Mouse (Mus musculus) kidney, postnatal 25 days (tissue): Measurements from ENCODE around the gene Gm49353.
A peak's percentile ranks its signal among the peaks of the same experiment; 100 is the strongest.

ENCODE experiments used
- DNase-seq, 2 experiments: peaks; one replicate each; pipeline ENCODE4 v3.0.0; 2021; ENCODE audit warnings: mixed read lengths in 2 of 2

Gene Gm49353

GRCm38 (mm10) chr10:29198642-29199041, at the start of gene Gm49353:
Gene Gm49353 (plus strand): TSS chr10:29198954.
- no peak for DNase-seq

DNA sequence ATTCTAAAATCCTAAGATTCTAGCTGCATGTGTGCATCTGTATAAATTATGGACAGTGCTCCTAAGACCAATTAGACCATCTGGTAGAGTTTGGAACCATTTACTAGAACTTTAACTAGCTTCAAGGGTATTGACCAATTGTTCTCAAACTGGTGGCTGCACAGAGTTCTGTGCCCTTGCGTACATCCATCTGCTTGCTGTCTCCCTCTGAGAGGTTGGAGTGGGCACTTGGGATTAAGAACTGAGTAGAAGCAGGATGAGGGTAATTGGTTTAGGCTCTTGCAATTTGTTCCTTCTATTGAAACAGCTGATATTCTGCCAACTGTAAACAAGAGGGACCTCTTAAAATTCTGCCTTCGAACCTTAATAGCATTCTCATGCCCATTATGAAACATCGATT, 43.5 kb upstream of the Gm49353 start:
- DNase-seq: no peak

GRCm38 (mm10) chr10:29161664-29162063, 37.1 kb upstream of the Gm49353 start:
- DNase-seq: no peak

DNA sequence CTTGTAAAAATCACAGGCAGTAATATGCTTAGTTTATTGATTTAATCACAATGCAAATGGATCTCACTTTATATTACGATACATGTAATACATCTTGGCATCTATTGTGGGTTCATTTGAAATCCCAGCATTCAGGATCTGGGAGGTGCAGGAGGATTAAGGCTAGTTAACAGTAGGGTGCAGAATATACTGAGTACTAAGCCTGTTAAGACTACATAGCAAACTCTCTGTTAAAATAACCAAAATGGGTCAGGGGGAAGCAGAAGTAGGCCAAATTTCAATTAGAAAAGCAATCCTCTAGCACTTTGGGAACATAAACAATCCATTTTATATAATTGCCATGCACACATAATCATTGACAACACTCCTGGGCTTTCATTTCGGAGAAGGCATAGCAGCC, 25.0 kb upstream of the Gm49353 start:
- no peak for DNase-seq

GRCm38 (mm10) chr10:29175656-29176055, 23.1 kb upstream of the Gm49353 start:
- no peak for DNase-seq

- no peak for DNase-seq
Observed at GRCm38 (mm10) chr10:29176881-29177280, 21.9 kb upstream of the Gm49353 start.

DNA sequence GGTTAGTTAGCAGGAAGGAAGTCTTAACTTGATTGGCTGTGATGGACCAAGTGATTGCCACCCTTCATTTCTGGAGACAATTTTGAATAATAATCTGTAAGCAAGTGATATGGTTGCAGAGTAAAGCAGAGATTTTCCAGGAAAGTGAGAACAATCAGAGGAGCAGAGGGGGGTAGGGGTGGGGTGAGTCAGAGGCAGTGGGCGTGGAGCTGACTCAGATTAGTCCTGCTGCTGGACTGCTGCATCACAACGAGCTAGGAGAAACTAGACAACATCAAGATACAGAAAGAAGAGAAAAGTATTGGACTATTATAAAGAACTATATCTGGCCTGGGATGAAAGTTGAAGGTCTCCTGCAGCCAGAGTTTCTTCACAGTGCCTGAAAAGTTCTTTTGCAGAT, 20.8 kb upstream of the Gm49353 start:
- DNase-seq: no peak

DNA sequence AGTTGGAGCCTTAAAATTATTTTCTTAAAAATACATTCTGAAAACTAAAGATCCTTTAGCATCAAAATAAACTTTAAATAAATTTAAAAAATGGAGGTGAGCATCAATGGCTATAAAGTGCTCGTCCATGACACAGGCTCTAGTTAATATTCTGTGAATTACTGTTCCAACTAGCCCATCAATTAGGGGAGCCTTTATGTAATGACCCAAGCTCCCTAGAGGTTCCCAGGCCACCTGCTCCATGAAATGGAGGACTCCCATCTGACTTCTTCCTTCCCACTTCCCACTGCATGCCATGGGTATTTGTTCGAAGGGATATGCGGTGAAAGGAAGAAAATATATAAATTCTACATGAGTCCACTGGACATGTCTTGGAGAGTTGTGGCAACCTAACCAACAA, 18.5 kb upstream of the Gm49353 start:
- DNase-seq: no peak

DNA sequence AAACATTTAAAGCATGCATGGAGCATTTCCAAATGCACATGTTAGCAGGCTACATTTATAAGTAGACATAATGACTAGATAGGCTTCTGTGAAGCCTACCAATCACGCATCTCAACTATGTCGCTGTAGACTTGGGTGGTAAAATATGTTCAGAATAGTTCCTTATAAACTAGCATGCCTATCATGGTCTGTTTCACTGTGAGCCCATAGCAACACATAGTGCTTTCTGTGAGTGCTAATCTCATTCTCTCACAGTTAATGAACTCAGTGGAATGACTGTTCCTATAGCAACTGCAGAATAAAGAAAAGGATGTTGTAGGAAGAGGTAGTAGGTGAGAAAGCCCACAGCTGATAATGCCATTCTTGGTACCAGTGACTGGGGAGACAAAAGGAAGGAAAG, 17.7 kb upstream of the Gm49353 start:
- no peak for DNase-seq

DNA sequence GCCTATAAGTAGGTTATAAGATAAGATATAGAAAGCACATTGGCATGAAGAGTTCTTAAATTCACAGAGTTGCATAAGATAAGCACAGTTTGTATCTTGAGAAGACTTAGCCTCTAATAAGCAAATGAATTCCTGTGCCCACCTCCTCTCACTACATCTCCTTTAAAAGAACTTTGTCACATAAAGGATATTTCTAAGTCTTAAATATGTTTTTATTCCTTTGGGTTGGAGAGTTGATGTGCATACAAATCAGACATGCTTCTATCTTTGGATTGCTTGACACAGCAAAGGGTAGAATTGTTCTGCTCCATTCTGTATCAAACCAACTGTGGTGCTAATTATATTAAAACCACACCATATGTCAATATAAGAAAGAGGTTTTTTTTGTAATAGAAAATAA, 5.0 kb upstream of the Gm49353 start:
- DNase-seq: no peak

DNA sequence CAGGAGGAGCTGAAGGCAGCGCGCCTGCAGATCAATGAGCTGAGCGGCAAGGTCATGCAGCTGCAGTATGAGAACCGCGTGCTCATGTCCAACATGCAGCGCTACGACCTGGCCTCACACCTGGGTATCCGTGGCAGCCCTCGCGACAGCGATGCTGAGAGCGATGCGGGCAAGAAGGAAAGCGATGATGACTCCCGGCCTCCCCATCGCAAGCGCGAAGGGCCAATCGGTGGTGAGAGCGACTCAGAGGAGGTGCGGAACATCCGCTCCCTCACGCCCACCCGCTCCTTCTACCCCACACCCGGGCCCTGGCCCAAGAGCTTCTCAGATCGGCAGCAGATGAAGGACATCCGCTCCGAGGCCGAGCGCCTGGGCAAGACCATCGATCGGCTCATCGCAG, 1.9 kb upstream of the Gm49353 start:
- DNase-seq: peak in 1 of 2 experiments; percentile 35

- no peak for DNase-seq
Observed at GRCm38 (mm10) chr10:29199835-29200234, 1.1 kb downstream of the Gm49353 start.

- no peak for DNase-seq
Observed at GRCm38 (mm10) chr10:29200609-29201008, 1.9 kb downstream of the Gm49353 start.

DNA sequence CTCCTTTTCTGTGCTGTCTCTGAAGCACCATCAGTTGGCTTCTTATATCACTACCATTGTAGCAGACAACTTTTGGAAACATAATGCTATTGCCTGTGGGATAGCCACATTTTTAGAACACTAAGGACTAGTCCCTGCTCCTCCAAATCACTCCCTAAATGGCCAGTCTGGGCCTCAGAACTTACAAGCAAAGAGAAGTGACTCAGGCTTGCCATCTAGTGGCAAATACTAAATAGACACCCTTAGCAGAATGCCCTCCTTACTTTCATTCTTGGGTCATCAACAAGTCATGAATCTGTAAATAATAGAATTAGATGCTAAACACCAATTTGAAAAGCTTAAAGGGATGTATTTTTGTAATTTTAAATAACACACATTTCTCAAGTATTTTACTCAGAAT, 8.0 kb downstream of the Gm49353 start:
- peak in 1 of 2 experiments; percentile 28 for DNase-seq

DNA sequence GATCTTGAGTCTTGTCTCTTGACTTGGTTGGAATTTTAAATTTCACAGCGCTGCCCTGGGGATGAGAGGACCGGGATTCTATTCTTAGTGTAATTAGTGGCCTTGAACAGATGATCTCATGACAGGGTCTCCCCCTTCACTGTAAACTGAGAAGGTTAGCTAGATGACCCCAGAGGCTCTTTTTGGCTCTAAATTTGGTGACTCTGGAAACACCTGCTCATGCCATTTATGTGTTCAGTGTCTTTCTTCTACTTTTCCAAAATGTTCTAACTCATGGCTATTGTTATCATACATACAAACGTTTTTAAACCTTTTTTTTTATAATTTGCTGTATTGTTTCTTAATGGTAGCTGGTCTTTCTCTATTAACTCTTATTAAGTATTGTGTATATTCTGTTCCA, 10.0 kb downstream of the Gm49353 start:
- no peak for DNase-seq

DNA sequence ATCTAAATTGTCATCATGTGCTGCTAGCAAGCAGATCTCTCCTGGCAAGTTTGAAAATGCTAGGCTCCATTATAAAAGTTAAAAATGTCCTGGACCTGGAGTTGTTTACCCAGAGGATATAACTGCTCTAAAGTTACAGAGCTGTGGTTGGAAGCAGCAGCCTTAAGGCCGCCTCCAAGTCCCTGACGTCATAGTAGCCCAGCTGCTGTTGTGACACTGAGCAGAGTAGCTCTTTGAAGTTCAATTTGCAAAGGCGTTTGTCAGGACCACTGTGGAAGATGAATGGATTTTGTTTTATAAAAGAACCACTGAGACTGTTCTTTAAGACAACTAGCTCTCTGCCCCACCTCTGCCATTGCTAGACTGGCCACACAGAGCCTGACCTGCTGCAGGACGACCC, 12.7 kb downstream of the Gm49353 start, which contains the start of gene 9330159F19Rik:
TSS of gene 9330159F19Rik (plus strand) at position 154 of the 400 bp plus-strand sequence.
- no peak for DNase-seq

GRCm38 (mm10) chr10:29213534-29214100, 14.9 kb downstream of the Gm49353 start:
- no peak for DNase-seq

- no peak for DNase-seq
Observed at GRCm38 (mm10) chr10:29216957-29217356, 18.2 kb downstream of the Gm49353 start.

DNA sequence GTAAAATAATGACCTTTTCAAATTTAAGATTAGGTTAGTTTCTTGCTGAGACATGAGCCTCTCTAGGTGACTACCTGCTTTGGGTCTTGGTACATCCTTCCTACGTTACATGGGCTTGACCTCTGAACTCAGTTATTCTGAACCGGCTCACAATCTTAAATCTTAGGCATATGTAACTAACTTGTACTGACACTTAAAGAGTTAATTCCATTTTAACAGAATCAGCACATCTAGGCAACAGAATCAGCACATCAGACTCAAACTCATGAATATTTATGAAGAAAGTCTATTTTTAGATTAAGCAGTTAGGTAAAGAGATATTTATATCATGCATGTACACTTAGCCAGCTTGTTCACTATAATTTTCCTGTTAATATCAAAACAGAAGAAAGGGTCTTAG, 18.7 kb downstream of the Gm49353 start:
- DNase-seq: no peak

GRCm38 (mm10) chr10:29225329-29225728, 26.6 kb downstream of the Gm49353 start:
- DNase-seq: no peak

DNA sequence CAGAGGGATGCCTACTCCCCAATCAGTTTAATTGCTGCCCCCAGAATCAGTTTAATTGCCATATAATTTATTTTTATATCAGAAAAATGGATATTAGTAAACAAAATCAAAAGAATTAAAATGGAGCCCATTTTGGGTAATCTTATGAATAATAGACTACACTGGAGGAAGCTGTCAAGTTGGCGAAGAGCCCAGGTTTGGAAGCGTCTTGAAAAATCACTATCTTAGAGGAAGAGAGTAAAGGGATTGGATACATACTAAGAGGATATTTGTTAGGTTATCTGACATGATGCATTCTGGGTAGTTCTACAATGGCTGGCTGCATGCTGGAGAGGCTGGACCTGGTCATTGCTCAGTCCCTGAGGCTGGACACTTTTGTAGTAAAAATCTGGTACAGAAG, 32.5 kb downstream of the Gm49353 start:
- DNase-seq: no peak
